Mouse (Mus musculus): ENCODE results near the gene Cbr3. TPM values are rescaled to one million over a fixed set of nuclear protein-coding genes. Genes with fewer than 3 reads are reported as not detected.
"Not testable (repeated sequence)": the region's sequence is repeated elsewhere in the genome, so short reads cannot be mapped to it uniquely, and the experiment has no call there.

The Cbr3 gene
- polyA plus RNA-seq, 1 experiment from 2014 or later, result 1.7 TPM

DNA sequence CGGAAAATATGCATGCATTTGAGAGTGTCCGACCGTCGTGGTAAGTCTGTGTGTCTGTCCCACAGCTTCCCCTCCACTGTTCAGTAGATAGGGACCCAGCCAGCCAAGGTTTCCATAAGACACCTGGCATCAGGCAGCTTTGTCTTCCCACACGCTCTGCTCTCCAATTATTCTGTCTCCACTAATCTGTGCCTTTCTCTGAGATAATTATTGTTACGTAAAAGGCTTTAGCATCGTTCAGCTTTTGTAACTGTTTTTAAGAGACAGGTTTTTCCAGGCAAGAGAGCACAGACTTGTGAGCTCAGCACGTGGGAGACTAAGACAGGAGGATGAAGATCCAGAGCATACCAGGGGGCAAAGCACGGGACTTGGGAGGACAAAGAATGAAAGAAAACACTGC is 3.9 kb upstream of the Cbr3 start:
- ATAC-seq (ENCODE audit: low FRiP score), result no peak
- DNase-seq (ENCODE audit: low spot score), result no peak

DNA sequence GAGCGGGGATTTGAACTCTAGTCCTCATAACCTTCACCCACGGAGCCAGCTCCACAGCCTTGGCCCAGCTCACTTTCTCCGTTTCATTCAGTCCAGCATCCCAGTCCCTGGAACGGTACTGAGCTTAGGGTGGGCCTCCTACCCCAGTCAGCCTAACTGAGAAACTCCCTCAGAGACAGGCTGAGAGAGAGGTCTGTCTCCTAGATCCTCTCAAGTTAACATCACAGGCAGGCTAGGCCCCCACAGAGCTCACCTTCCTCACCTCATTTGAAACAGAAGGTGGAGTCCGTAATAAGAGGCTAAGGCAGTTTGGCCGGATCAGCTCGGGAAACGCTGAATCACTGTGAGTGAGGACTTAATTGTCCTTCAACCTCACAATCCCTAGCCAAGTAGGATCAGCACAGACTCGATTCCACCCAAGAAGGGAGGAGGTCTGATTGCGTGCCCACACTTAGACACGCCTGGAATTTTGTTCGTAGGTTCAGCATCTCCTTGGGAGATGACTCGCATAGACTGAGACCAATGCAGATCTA is 793 bp upstream of the Cbr3 start:
- Histone ChIP-seq H3K27me3 (ENCODE audit: control insufficient read depth, insufficient read depth, low read length) (peaks cover 54% of the 10 kb centered on the region), H3K4me2 (replicated peaks) (peak overlapping the region; percentile 81; the same call in 1 of the 2 replicates), H3K36me3 (replicated peaks; ENCODE audit: control insufficient read depth, insufficient read depth) (no peaks in the 10 kb centered on the region), H3K4me3 (replicated peaks; ENCODE audit: low read length) (peak overlapping the region; percentile 36), H3K4me1 (replicated peaks; ENCODE audit: control insufficient read depth, insufficient read depth, low read length) (peaks cover 15% of the 10 kb centered on the region; the same call in 1 of the 2 replicates), H3K9me3 (ENCODE audit: control insufficient read depth, low read length) (no peaks in the 10 kb centered on the region), H3K27ac (no peak overlapping the region), H3K9ac (0 out of 2 replicates have a peak overlapping the region, but pooled peaks have one; percentile 28)
- ATAC-seq (ENCODE audit: low FRiP score) (no peak), DNase-seq (ENCODE audit: low spot score) (peak; percentile 24)
- WGBS, result 26% methylated on average over 13 of the region's 13 CpGs

More for the DNA sequence above, 3.9 kb upstream of the Cbr3 start:
- Histone ChIP-seq H3K9ac (no peak overlapping the region), H3K27ac (no peak overlapping the region), H3K4me3 (replicated peaks; ENCODE audit: low read length) (no peak overlapping the region), H3K36me3 (replicated peaks; ENCODE audit: control insufficient read depth, insufficient read depth) (no peaks in the 10 kb centered on the region), H3K9me3 (ENCODE audit: control insufficient read depth, low read length) (no peaks in the 10 kb centered on the region), H3K4me2 (replicated peaks) (no peak overlapping the region), H3K4me1 (replicated peaks; ENCODE audit: control insufficient read depth, insufficient read depth, low read length) (peaks cover 15% of the 10 kb centered on the region; the same call in 1 of the 2 replicates), H3K27me3 (ENCODE audit: control insufficient read depth, insufficient read depth, low read length) (peaks cover 39% of the 10 kb centered on the region)
- WGBS, result 65% methylated on average over 9 of the region's 9 CpGs

DNA sequence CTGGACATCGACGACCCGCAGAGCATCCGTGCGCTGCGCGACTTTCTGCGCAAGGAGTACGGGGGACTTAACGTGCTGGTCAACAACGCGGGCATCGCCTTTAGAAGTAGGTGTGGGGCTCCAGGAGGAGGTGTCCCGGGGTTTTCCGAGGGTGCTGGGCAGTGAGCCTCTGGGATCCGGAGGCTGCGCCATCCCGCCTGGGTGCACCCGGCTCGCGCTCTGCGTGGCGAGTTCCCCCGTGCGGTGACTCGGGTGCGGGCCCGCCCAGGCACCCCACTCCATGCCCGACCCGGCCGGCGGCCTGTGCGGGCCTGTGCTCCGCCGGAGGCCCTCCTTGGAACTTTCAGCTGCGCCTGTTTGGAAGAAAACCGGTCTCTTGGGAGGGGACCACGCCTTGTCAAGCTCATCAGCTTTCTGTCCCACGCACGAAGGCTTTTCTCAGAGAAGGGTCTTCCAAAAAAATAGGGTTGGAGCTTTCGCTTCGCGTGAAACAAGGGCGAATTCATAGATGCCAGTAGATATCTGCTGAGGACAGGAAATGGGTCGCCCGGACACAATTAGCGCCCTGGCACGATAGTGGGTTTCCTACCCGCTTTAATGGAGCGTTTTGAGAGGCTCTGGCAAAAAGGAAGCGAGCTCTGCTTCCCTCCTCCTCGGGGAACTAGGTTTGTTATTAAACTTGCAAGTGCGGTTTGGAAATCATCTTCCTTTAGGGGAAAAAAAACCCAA is 657 bp downstream of the Cbr3 start:
- 2% methylated on average over 53 of the region's 53 CpGs for WGBS
- DNase-seq (ENCODE audit: low spot score), result no peak
- peak overlapping the region; percentile 81 for H3K4me2 ChIP-seq (replicated peaks)

DNA sequence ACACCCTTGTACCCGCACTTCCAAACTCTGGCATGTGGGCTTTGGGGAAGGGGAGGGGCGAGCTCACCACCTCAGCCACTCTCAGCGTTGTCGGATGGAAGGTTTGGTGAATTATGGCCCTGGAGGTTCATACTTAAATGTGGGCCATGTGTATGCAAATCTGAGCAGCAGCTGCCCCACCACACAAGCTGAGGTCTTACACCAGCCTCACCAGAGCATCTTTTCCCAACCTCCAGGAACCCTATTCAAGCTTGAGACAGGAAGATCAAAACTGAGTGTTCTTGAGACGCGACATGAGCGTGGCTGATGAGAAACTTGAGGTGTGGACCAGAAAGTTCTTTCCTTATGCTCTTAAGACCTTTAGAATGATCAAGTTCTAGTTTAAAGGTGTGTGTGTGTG is 1.4 kb downstream of the Cbr3 start:
- WGBS, result 40% methylated on average over 7 of the region's 7 CpGs
- H3K9ac ChIP-seq, result no peak overlapping the region
- no peak overlapping the region for H3K4me3 ChIP-seq (replicated peaks; ENCODE audit: low read length)
- H3K9me3 ChIP-seq (ENCODE audit: control insufficient read depth, low read length), result no peaks in the 10 kb centered on the region
- no peak for DNase-seq (ENCODE audit: low spot score)
- no peak overlapping the region for H3K27ac ChIP-seq
- H3K4me1 ChIP-seq (replicated peaks; ENCODE audit: control insufficient read depth, insufficient read depth, low read length), result peaks cover 15% of the 10 kb centered on the region; the same call in 1 of the 2 replicates
- H3K4me2 ChIP-seq (replicated peaks), result peak overlapping the region; percentile 81
- no peaks in the 10 kb centered on the region for H3K36me3 ChIP-seq (replicated peaks; ENCODE audit: control insufficient read depth, insufficient read depth)
- no peak for ATAC-seq (ENCODE audit: low FRiP score)
- H3K27me3 ChIP-seq (ENCODE audit: control insufficient read depth, insufficient read depth, low read length), result peaks cover 49% of the 10 kb centered on the region

More for the DNA sequence above, 657 bp downstream of the Cbr3 start:
- peak overlapping the region; percentile 36 for H3K4me3 ChIP-seq (replicated peaks; ENCODE audit: low read length)
- no peaks in the 10 kb centered on the region for H3K9me3 ChIP-seq (ENCODE audit: control insufficient read depth, low read length)
- no peak for ATAC-seq (ENCODE audit: low FRiP score)
- H3K9ac ChIP-seq, result peak overlapping the region; percentile 45
- H3K4me1 ChIP-seq (replicated peaks; ENCODE audit: control insufficient read depth, insufficient read depth, low read length), result peaks cover 15% of the 10 kb centered on the region; the same call in 1 of the 2 replicates
- H3K27me3 ChIP-seq (ENCODE audit: control insufficient read depth, insufficient read depth, low read length), result peaks cover 54% of the 10 kb centered on the region
- no peak overlapping the region for H3K27ac ChIP-seq
- H3K36me3 ChIP-seq (replicated peaks; ENCODE audit: control insufficient read depth, insufficient read depth), result no peaks in the 10 kb centered on the region

DNA sequence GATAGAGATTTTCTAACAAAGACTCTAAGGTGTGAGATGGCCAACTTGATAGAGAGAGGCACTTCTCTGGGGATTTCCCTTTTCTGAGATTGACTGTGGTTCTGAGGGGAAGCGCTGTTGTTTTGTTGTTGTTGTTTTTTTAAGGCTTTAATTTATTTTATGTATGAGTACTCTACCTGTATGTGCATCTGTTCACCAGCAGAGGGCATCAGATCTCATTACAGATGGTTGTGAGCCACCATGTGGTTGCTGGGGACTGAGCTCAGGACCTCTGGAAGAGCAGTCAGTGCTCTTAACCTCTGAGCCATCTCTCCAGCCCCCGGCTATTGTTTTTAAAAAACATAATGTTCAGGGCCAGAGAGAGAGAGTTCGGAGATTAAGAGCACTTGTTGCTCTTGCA is 2.8 kb downstream of the Cbr3 start:
- H3K36me3 ChIP-seq (replicated peaks; ENCODE audit: control insufficient read depth, insufficient read depth); H3K4me2 ChIP-seq (replicated peaks); DNase-seq (ENCODE audit: low spot score); H3K9ac ChIP-seq; H3K4me3 ChIP-seq (replicated peaks; ENCODE audit: low read length); H3K9me3 ChIP-seq (ENCODE audit: control insufficient read depth, low read length); ATAC-seq (ENCODE audit: low FRiP score); H3K27ac ChIP-seq: not testable (repeated sequence)
- Histone ChIP-seq H3K27me3 (ENCODE audit: control insufficient read depth, insufficient read depth, low read length) (peaks cover 48% of the 10 kb centered on the region), H3K4me1 (replicated peaks; ENCODE audit: control insufficient read depth, insufficient read depth, low read length) (peaks cover 15% of the 10 kb centered on the region; the same call in 1 of the 2 replicates)
- WGBS, result 93% methylated on average over 3 of the region's 3 CpGs

DNA sequence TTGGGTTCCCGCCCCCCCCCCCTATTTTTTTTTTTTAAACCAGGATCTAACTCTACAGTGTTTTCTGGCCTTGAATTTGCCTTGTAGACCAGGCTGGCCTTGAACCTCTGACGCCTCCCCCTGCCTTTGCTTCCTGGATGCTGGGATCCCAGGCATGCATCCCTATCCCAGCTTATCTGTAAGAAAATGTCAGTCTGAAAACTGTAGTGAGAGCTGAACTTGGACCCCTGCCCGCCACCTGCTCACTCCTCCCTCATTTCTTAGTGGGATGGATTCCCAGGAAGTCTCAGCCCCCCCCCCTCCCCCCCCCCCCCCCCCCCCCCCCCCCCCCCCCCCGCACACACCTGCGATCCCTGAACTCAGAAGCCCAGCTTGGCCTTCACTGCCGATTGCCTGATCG is 3.4 kb downstream of the Cbr3 start:
- peaks cover 15% of the 10 kb centered on the region; the same call in 1 of the 2 replicates for H3K4me1 ChIP-seq (replicated peaks; ENCODE audit: control insufficient read depth, insufficient read depth, low read length)
- peaks cover 42% of the 10 kb centered on the region for H3K27me3 ChIP-seq (ENCODE audit: control insufficient read depth, insufficient read depth, low read length)
- no peaks in the 10 kb centered on the region for H3K9me3 ChIP-seq (ENCODE audit: control insufficient read depth, low read length)
- H3K4me3 ChIP-seq (replicated peaks; ENCODE audit: low read length), result no peak overlapping the region
- WGBS, result 92% methylated on average over 5 of the region's 7 CpGs
- H3K9ac ChIP-seq, result no peak overlapping the region
- DNase-seq (ENCODE audit: low spot score), result no peak
- H3K27ac ChIP-seq, result no peak overlapping the region
- H3K36me3 ChIP-seq (replicated peaks; ENCODE audit: control insufficient read depth, insufficient read depth), result no peaks in the 10 kb centered on the region
- no peak for ATAC-seq (ENCODE audit: low FRiP score)
- no peak overlapping the region for H3K4me2 ChIP-seq (replicated peaks)

DNA sequence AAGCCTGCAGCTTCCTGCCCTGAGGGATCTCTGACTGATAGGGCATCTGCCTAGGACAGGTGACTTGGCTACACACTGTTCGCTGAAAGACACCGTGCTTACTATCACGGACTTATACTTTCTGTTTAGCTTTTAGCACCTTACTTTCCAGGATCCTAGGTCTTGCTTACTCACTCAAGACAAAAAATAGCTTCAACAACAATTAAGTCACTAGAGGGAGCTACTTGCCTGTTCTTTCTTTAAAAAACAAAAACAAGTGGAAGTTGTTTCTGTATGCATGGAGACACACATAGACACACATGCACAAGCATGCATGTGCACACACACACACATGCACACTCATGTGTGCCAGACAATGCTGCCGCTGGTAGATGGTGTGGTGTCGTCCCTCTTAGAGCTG is 3.9 kb downstream of the Cbr3 start:
- peak; percentile 65 for DNase-seq (ENCODE audit: low spot score)
- H3K36me3 ChIP-seq (replicated peaks; ENCODE audit: control insufficient read depth, insufficient read depth), result no peaks in the 10 kb centered on the region
- no peak overlapping the region for H3K9ac ChIP-seq
- no peak overlapping the region for H3K4me2 ChIP-seq (replicated peaks)
- ATAC-seq (ENCODE audit: low FRiP score), result no peak
- no peak overlapping the region for H3K4me3 ChIP-seq (replicated peaks; ENCODE audit: low read length)
- H3K9me3 ChIP-seq (ENCODE audit: control insufficient read depth, low read length), result no peaks in the 10 kb centered on the region
- no peak overlapping the region for H3K27ac ChIP-seq
- peaks cover 15% of the 10 kb centered on the region; the same call in 1 of the 2 replicates for H3K4me1 ChIP-seq (replicated peaks; ENCODE audit: control insufficient read depth, insufficient read depth, low read length)
- peaks cover 36% of the 10 kb centered on the region for H3K27me3 ChIP-seq (ENCODE audit: control insufficient read depth, insufficient read depth, low read length)
- 51% methylated on average over 5 of the region's 5 CpGs for whole genome bisulfite sequencing

DNA sequence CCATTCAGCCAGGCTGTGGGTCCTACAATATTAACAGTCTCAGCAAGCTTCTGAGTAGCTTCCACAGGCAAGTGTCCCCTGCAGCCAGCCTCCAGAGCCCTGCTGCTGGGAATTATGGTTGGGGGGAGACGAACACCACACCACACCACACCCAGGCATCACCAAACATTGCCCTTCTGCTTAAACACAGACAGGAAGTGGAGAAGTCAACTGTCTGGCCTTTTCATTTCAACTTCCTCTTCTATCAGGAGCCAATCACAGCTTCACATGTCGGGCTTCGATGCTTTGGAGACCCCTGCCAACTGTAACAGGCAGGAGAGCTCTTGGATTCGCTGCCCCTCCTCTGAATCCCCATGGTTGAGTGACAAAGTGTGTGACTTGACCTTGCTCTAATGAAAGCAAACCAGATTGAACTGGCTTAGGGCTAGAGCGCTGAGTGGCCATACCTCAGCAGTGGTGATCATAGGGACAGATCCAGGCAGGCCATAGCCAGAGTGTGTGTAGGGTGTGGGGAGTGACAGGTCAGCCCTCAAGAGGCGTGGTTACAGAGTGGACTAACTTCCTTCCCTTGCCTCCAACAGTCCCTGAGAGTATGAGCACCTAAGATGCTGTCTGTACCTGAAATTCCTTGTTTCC is 8.3 kb downstream of the Cbr3 start:
- WGBS, result 79% methylated on average over 6 of the region's 6 CpGs
- Histone ChIP-seq H3K4me1 (replicated peaks; ENCODE audit: control insufficient read depth, insufficient read depth, low read length) (no peaks in the 10 kb centered on the region), H3K36me3 (replicated peaks; ENCODE audit: control insufficient read depth, insufficient read depth) (no peaks in the 10 kb centered on the region), H3K9me3 (ENCODE audit: control insufficient read depth, low read length) (no peaks in the 10 kb centered on the region), H3K9ac (no peak overlapping the region), H3K4me2 (replicated peaks) (no peak overlapping the region), H3K4me3 (replicated peaks; ENCODE audit: low read length) (no peak overlapping the region), H3K27me3 (ENCODE audit: control insufficient read depth, insufficient read depth, low read length) (no peaks in the 10 kb centered on the region), H3K27ac (no peak overlapping the region)
- ATAC-seq (ENCODE audit: low FRiP score) (no peak), DNase-seq (ENCODE audit: low spot score) (no peak)

DNA sequence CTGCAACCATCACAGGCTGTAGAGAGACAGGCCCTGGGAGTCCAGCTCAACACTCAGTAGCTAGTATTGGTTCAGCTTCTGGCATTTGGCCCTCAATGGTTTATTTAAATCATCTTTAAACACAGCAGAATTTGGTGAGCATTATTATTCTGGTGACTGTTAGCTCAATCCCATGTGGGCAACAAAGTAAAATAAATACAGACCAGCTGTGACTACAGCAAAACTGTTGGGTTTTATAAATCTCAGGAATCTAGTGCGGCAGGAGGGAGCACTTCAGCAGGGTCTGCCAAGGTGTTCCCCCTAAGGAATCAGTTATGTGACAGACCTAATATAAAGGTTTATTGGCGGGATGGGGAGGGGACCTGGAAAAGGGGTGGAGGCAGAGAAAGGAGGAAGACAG is 9.7 kb downstream of the Cbr3 start:
- H3K4me1 ChIP-seq (replicated peaks; ENCODE audit: control insufficient read depth, insufficient read depth, low read length), result no peaks in the 10 kb centered on the region
- DNase-seq (ENCODE audit: low spot score) (no peak), ATAC-seq (ENCODE audit: low FRiP score) (no peak)
- H3K4me2 ChIP-seq (replicated peaks), result no peak overlapping the region
- H3K27ac ChIP-seq, result no peak overlapping the region
- no peaks in the 10 kb centered on the region for H3K36me3 ChIP-seq (replicated peaks; ENCODE audit: control insufficient read depth, insufficient read depth)
- H3K9ac ChIP-seq, result no peak overlapping the region
- H3K27me3 ChIP-seq (ENCODE audit: control insufficient read depth, insufficient read depth, low read length), result no peaks in the 10 kb centered on the region
- no peak overlapping the region for H3K4me3 ChIP-seq (replicated peaks; ENCODE audit: low read length)
- 74% methylated on average over 2 of the region's 2 CpGs for WGBS
- H3K9me3 ChIP-seq (ENCODE audit: control insufficient read depth, low read length), result no peaks in the 10 kb centered on the region

Data from hindbrain, embryonic 14.5 days (tissue).